Mouse (Mus musculus) liver, adult 2 months (tissue): ENCODE measurements around the gene Rasl11a.

ENCODE experiments used
- CTCF ChIP-seq: fragments of 200-500 bp; IDR thresholded peaks from 2 replicates; pipeline ENCODE4 v1.5.1; 2011; ENCODE audit warnings: low read depth, low read length, control low read depth
- POLR2A ChIP-seq: fragments of 200-500 bp; IDR thresholded peaks from 2 replicates; pipeline ENCODE4 v1.6.1; 2011; ENCODE audit warnings: low read length, control low read depth; ENCODE audit not compliant: insufficient read depth; ENCODE audit errors: extremely low read depth

DNA sequence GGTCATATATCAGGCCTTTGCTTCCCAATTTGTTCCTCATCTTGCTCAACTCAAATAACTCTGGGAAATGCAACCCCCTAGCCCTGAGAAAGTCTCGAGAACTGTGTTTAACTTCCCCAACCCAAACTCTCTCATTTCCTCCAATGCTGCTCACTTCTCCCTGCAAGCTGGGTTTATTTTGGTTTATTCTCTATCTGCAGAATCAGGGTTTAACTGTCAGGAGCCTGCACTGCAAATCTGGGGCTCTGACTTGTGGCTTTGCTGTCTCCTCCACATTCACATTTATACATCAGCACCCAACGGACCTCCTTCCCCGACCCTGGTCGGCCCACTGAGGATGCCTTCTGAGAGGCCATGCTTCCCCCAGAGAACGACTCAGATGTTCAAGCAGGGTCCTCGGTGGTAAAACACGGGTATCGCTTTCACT, 38.9 kb upstream of the Rasl11a start:
- TF ChIP-seq CTCF (no peak), POLR2A (no peak)
